Mouse (Mus musculus) limb, embryonic 14.5 days (tissue): ENCODE results near the gene Cmtm7. TPM values are rescaled to one million over a fixed set of nuclear protein-coding genes. Genes with fewer than 3 reads are reported as not detected.

Experiments
- ATAC-seq: fragments of 200-750 bp; cut with Nextera tagmentation; 2 replicates; pipeline ENCODE4 v1.8.0; 2017; ENCODE audit warnings: low read depth, moderate number of reproducible peaks, moderate TSS enrichment; ENCODE audit not compliant: low FRiP score
- DNase-seq: peaks from one replicate; pipeline ENCODE4 v3.0.0-alpha.2; 2015; ENCODE audit warnings: low spot score
- H3K27ac ChIP-seq: fragments of 300-500 bp; sonication (generic); replicated peaks from 2 replicates; pipeline ENCODE4 v1.5.1; 2014; ENCODE audit warnings: low read depth, mild to moderate bottlenecking, low read length, moderate library complexity, mixed read lengths
- H3K27me3 ChIP-seq: fragments of 300-500 bp; sonication (generic); 2 replicates; pipeline ENCODE4 v1.6.1; 2014; ENCODE audit warnings: low read length, mixed read lengths; ENCODE audit not compliant: control insufficient read depth, insufficient read depth
- H3K36me3 ChIP-seq: fragments of 300-500 bp; sonication (generic); 2 replicates; pipeline ENCODE4 v1.6.1; 2014; ENCODE audit warnings: mild to moderate bottlenecking, low read length, moderate library complexity, mixed read lengths; ENCODE audit not compliant: control insufficient read depth, insufficient read depth
- H3K4me1 ChIP-seq: fragments of 300-500 bp; sonication (generic); 2 replicates; pipeline ENCODE4 v1.6.1; 2014; ENCODE audit warnings: antibody characterized with exemption, low read length, mixed read lengths; ENCODE audit not compliant: control insufficient read depth, insufficient read depth
- H3K4me2 ChIP-seq: fragments of 300-500 bp; sonication (generic); replicated peaks from 2 replicates; pipeline ENCODE4 v1.6.1; 2014; ENCODE audit warnings: low read depth, mild to moderate bottlenecking, low read length, moderate library complexity; ENCODE audit not compliant: severe bottlenecking
- H3K4me3 ChIP-seq: fragments of 300-500 bp; sonication (generic); replicated peaks from 2 replicates; pipeline ENCODE4 v1.5.1; 2014; ENCODE audit warnings: low read length
- H3K9ac ChIP-seq: fragments of 300-500 bp; sonication (generic); 2 replicates; pipeline ENCODE4 v1.6.1; 2014; ENCODE audit warnings: mild to moderate bottlenecking, low read depth, low read length, moderate library complexity; ENCODE audit not compliant: severe bottlenecking
- H3K9me3 ChIP-seq: fragments of 300-500 bp; sonication (generic); 2 replicates; pipeline ENCODE4 v1.6.1; 2016; ENCODE audit warnings: low read length; ENCODE audit not compliant: control insufficient read depth
- POLR2A ChIP-seq: fragments of 200-500 bp; IDR thresholded peaks from 2 replicates; pipeline ENCODE4 v1.8.0; 2012; ENCODE audit warnings: inconsistent platforms, mild to moderate bottlenecking, moderate library complexity, borderline replicate concordance; ENCODE audit not compliant: insufficient read depth, insufficient read length; ENCODE audit errors: extremely low read depth
- WGBS: fragments of 180-500 bp; shearing (Covaris S2); extraction: QIAGEN DNeasy Blood & Tissue Kit; methylation state at CpG from one replicate; pipeline ENCODE4 v1.1.7; 2014; 5-methylcytosine and 5-hydroxymethylcytosine counted together
- polyA plus RNA-seq, 2 experiments: library from polyadenylated mRNA; depleted of rRNA in 1 of 2; stranded (reverse) in 1 of 2; unstranded in 1 of 2; fragments of >200 nt; fragmentation: Nextera tagmentation in 1 of 2; extraction: Ambion mirVana in 1 of 2; gene quantifications; 2 replicates each; pipeline versions ENCODE4 v1.2.1 to v1.2.3; 2012 to 2014

The Cmtm7 gene
- polyA plus RNA-seq, 2 experiments: 118 to 126 TPM

- 87% methylated on average over 8 of the region's 8 CpGs for WGBS
- TF ChIP-seq POLR2A: no peak
These were observed 7.0 kb upstream of the Cmtm7 start for GRCm38 (mm10) chr9:114788697-114789096.

GRCm38 (mm10) chr9:114787716-114788115 is 6.1 kb upstream of the Cmtm7 start:
- DNase-seq: no peak
- TF ChIP-seq POLR2A: no peak
- H3K4me1 ChIP-seq: no peaks in the 10 kb centered on the region

More at GRCm38 (mm10) chr9:114788697-114789096, 7.0 kb upstream of the Cmtm7 start:
- H3K9ac ChIP-seq: no peak overlapping the region
- H3K4me3 ChIP-seq: no peak overlapping the region
- no peaks in the 10 kb centered on the region for H3K4me1 ChIP-seq
- no peak overlapping the region for H3K4me2 ChIP-seq
- ATAC-seq (no peak), DNase-seq (no peak)
- no peaks in the 10 kb centered on the region for H3K27me3 ChIP-seq
- H3K36me3 ChIP-seq: no peaks in the 10 kb centered on the region
- H3K27ac ChIP-seq: no peak overlapping the region
- H3K9me3 ChIP-seq: no peaks in the 10 kb centered on the region

GRCm38 (mm10) chr9:114787134-114787533 is 5.5 kb upstream of the Cmtm7 start:
- DNase-seq (no peak), ATAC-seq (no peak)
- 91% methylated on average over 5 of the region's 5 CpGs for WGBS
- Histone ChIP-seq H3K4me3 (no peak overlapping the region), H3K27ac (no peak overlapping the region), H3K4me2 (no peak overlapping the region), H3K4me1 (no peaks in the 10 kb centered on the region), H3K36me3 (no peaks in the 10 kb centered on the region), H3K9ac (no peak overlapping the region), H3K9me3 (no peaks in the 10 kb centered on the region), H3K27me3 (no peaks in the 10 kb centered on the region)
- no peak for TF ChIP-seq POLR2A

More at GRCm38 (mm10) chr9:114787716-114788115, 6.1 kb upstream of the Cmtm7 start:
- 97% methylated on average over 7 of the region's 7 CpGs for WGBS
- no peak for ATAC-seq
- no peak overlapping the region for H3K4me3 ChIP-seq
- H3K9ac ChIP-seq: no peak overlapping the region
- no peaks in the 10 kb centered on the region for H3K36me3 ChIP-seq
- no peaks in the 10 kb centered on the region for H3K9me3 ChIP-seq
- no peak overlapping the region for H3K27ac ChIP-seq
- H3K4me2 ChIP-seq: no peak overlapping the region
- H3K27me3 ChIP-seq: no peaks in the 10 kb centered on the region

DNA sequence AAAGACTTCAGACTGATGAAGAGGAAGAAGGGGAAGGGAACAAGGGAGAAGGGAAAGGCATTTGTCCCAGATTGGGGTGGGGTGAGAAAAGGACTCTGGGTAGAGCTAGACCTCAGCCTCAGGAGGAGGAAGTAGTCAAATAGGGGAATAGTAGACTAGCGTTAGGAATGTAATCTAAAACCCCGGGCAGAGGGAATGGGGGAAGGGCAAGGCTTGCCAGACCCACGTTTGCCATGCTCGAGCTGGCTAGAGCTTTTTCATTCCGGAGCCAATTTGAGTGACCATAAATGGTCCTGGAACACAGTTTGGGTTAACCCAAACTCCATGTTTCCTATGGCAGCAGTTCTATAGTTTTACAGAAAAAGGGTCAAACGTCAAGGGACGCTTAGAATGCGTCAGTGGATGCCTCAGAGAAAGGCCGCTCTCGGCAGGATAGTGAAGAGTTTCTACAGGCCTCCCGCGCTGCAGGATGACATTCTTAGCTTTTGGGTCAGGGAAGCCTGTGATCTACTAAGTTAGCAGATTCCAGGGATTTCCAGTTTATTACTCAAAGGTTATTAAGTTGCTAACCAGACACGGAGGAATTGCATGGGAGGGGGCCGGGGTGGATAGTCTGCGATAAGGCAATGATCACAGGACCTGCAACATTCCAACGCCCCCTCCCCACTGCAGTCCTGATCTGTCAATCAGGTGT is 3.9 kb upstream of the Cmtm7 start:
- no peak overlapping the region for H3K9ac ChIP-seq
- H3K4me1 ChIP-seq: 0 out of 2 replicates have a peak, but pooled peaks cover 1% of the 10 kb centered on the region
- 10% methylated on average over 16 of the region's 16 CpGs for WGBS
- H3K4me3 ChIP-seq: no peak overlapping the region
- no peak overlapping the region for H3K4me2 ChIP-seq
- no peak overlapping the region for H3K27ac ChIP-seq
- H3K27me3 ChIP-seq: no peaks in the 10 kb centered on the region
- no peak for TF ChIP-seq POLR2A
- DNase-seq (peak; percentile 18), ATAC-seq (no peak)
- H3K36me3 ChIP-seq: no peaks in the 10 kb centered on the region
- H3K9me3 ChIP-seq: no peaks in the 10 kb centered on the region

GRCm38 (mm10) chr9:114780746-114781525 is 720 bp downstream of the Cmtm7 start:
- DNase-seq (peak; percentile 12), ATAC-seq (peak; percentile 27)
- Histone ChIP-seq H3K27me3 (no peaks in the 10 kb centered on the region), H3K27ac (peak overlapping the region; percentile 84), H3K9me3 (no peaks in the 10 kb centered on the region), H3K36me3 (no peaks in the 10 kb centered on the region), H3K4me3 (peak overlapping the region; percentile 65), H3K4me2 (peak overlapping the region; percentile 85), H3K4me1 (0 out of 2 replicates have a peak, but pooled peaks cover 7% of the 10 kb centered on the region), H3K9ac (peak overlapping the region; percentile 79)
- under 1% methylated on average over 34 of the region's 38 CpGs for WGBS
- no peak for TF ChIP-seq POLR2A
